Mouse (Mus musculus): Measurements from ENCODE around the gene Cfap54. TPM values are rescaled to one million over a fixed set of nuclear protein-coding genes. Genes with fewer than 3 reads are reported as not detected.

Gene Cfap54
- total RNA-seq, 2 experiments from 2014 or later: 21.4 to 23.4 TPM

DNA sequence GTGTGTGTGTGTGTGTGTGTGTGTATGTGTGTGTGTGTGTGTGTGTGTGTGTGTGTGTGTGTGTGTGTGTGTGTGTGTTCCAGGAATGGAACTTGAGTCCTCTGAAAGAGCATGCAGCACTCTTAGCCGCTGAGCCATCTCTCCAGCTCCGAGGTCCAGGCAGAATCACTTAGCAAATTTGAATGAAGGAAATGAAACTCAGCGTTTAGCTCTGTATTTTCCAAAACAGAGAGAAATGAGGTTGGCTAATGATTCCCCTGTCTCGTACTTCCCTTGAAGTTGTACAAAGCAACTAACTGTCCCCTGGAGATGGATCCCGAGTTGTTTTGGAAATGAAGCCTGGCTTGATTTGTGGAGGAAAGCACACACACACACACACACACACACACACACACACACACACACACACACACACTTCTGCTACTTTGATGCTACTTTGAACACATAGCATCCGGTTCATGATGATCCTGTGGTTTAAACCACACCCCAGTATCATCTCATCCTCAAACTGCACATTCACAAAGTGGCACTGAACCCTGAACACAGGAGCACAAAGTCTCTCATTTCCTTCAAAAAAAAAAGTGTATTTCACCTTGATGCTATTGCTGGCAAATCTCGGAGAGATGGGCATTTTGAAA is 290.4 kb downstream of the Cfap54 start:
- Histone ChIP-seq H3K4me3 (no peak overlapping the region), H3K27ac (no peak overlapping the region)
- no peak for DNase-seq (ENCODE audit: extremely low spot score in 1 of 2, low spot score in 2 of 2)
- no peak for TF ChIP-seq CTCF (IDR thresholded peaks at IDR 0.05)
- intact Hi-C loops (cut with DNase I): no loop called here

DNA sequence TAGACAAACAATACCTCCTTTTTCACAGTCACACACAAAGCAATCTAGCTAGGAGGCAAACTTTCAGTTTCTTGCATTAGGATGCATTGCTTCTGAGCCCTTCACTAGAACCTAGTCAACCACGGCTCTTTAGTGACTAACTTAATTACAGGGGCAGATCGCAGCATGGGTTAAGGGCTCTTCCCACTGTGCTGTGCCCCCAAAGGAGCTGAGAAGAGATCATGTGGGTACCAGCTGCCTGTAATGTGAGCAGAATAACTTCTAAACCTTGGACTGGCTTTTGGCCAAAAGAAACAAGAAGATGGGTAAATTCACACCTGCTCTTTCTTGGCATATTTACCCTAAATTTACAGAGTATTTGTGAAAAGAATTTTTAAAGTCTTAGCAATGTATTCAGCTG is 291.2 kb downstream of the Cfap54 start:
- Histone ChIP-seq H3K4me3 (no peak overlapping the region), H3K27ac (no peak overlapping the region)
- no peak for TF ChIP-seq CTCF (IDR thresholded peaks at IDR 0.05)
- intact Hi-C loops (cut with DNase I): no loop called here
- no peak for DNase-seq (ENCODE audit: extremely low spot score in 1 of 2, low spot score in 2 of 2)

DNA sequence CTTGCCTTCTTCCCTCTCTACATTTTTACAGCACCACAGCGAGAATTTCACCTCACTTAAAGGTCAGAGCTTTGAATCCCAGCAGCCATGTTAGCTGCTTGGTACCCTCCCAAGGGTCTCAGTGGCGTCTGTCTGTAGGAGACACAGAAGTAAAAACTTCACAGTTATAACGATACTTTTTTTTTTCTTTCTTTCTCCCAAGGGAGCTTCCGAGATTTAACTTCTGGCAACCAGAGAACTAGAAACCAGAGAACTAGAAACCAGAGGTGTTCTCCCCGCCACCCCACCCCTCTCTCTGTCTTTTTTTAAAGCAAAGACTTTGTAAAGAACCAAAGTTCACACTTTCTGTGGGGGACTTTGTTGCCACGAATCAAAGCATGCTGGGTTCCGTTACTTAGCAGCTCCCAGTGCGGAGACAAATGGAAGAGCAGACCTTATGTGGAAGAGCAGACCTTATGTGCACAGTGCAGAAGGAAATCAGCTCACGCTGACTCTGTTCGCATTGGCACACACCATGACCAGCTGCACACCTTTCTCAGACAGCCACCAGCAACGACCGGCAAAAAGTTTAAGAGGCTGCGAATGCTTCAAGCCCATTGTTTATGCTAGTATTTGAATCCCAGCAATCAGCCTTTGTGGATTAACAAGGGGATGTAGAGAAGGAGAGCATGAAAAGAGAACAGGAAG is 292.9 kb downstream of the Cfap54 start:
- intact Hi-C loops (cut with DNase I): no loop called here
- H3K4me3 ChIP-seq: no peak overlapping the region
- TF ChIP-seq CTCF (IDR thresholded peaks at IDR 0.05): no peak
- H3K27ac ChIP-seq: no peak overlapping the region
- no peak for DNase-seq (ENCODE audit: extremely low spot score in 1 of 2, low spot score in 2 of 2)

DNA sequence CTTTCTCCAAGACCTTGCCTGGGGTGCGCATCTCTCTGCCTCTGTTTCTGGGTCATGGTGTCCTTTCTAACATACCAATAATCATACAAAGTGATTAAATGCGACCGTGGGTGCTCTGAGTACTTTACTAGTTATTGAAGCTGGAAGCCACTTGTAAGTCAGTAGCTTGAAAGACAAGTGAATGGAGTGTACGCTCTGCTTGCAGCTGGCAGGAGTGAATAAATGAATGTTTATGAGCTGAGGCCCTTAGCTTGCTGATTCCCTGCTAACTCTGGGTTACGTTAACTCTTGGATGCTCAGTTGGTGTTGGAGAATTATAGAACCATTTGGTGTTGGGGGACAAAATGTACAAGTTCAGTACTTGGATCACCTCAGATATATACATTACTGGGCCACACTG is 298.7 kb downstream of the Cfap54 start:
- H3K27ac ChIP-seq: no peak overlapping the region
- intact Hi-C loops (cut with DNase I): no loop called here
- no peak overlapping the region for H3K4me3 ChIP-seq
- no peak for DNase-seq (ENCODE audit: extremely low spot score in 1 of 2, low spot score in 2 of 2)
- TF ChIP-seq CTCF (IDR thresholded peaks at IDR 0.05): no peak

DNA sequence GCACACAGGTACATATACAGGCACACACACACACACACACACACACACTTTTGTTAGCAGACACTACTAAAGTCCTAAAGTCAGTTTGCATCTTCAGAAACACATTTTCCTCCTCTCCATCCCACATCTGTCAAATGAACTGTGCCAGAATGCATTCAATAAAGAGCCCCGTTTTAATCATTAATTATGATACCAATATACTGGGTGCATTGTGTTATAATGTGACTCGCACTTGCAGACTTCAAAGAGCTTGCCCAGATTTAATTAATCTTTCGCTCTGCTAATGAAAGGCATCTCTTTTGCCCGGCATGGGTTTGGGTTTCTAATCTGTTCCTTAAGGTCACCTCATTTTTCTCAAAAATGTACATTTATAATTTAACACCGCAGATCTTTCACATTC is 327.1 kb downstream of the Cfap54 start:
- Histone ChIP-seq H3K4me3 (no peak overlapping the region), H3K27ac (no peak overlapping the region)
- no peak for TF ChIP-seq CTCF (IDR thresholded peaks at IDR 0.05)
- intact Hi-C loops (cut with DNase I): no loop called here
- no peak for DNase-seq (ENCODE audit: extremely low spot score in 1 of 2, low spot score in 2 of 2)

DNA sequence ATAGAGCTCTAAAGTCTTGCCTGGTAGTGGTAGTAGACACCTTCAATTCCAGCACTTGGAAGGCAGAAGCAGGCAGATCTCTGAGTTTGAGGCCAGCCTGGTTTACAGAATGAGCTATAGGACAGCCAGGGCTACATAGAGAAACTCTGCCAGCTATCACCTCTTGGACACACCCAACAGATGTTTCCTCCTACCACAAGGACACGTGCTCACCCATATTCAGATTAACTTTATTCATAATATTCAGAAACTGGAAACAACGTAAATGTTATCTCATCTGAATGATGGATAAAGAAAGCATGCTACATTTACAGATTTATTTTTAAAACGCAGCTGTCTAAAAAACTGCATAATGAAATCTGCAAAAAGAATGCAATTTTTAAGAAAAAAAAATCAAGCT is 351.1 kb downstream of the Cfap54 start:
- intact Hi-C loops (cut with DNase I): no loop called here
- Histone ChIP-seq H3K4me3 (no peak overlapping the region), H3K27ac (no peak overlapping the region)
- no peak for TF ChIP-seq CTCF (IDR thresholded peaks at IDR 0.05)
- no peak for DNase-seq (ENCODE audit: extremely low spot score in 1 of 2, low spot score in 2 of 2)

DNA sequence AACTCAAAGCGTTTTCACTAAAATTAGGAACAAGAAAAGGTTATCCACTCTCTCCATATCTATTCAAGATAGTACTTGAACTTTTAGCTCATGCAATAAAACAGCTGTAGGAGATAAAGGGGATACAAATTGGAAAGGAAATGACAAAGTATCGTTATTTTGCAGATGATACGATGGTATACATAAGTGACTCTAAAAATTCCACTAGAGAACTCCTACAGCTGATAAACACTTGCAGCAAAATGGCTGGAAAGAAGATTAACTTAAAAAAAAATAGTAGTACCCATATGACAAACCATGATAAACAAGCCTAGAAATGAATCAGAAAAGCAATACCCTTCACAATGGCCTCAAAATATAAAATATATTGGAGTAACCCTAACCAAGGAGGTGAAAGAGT is 352.7 kb downstream of the Cfap54 start:
- TF ChIP-seq CTCF (IDR thresholded peaks at IDR 0.05): no peak
- DNase-seq (ENCODE audit: extremely low spot score in 1 of 2, low spot score in 2 of 2): no peak
- H3K27ac ChIP-seq: no peak overlapping the region
- intact Hi-C loops (cut with DNase I): no loop called here
- H3K4me3 ChIP-seq: no peak overlapping the region

Other genes with a start within 250 kb of the Cfap54 start
- 100 to 1,000 TPM; 207 to 216 TPM for gene Cdk17, start 79.3 kb upstream of the Cfap54 start, total RNA-seq (2021)
- 10 to 100 TPM in 1 of 2 experiments, 1 to 10 TPM in 1; 8.6 to 11.9 TPM for gene Elk3, start 229.5 kb upstream of the Cfap54 start, total RNA-seq (2021)